Mouse (Mus musculus) megakaryocyte, adult 5-6 weeks (primary cell): Measurements from ENCODE around the gene Ppm1h. TPM values are rescaled to one million over a fixed set of nuclear protein-coding genes. Genes with fewer than 3 reads are reported as not detected.
A peak's percentile ranks its signal among the peaks of the same experiment; 100 is the strongest.
"Not testable (repeated sequence)": the region's sequence is repeated elsewhere in the genome, so short reads cannot be mapped to it uniquely, and the experiment has no call there.

Source experiments
- ATAC-seq: 2 replicates; pipeline ENCODE4 v1.8.0; 2016; ENCODE audit warnings: mild to moderate bottlenecking, inconsistent platforms; ENCODE audit not compliant: poor library complexity, severe bottlenecking
- total RNA-seq, 2 experiments: library from RNA; stranded (forward) in 1 of 2; stranded (reverse) in 1 of 2; fragments of 153-499, 151-499 nt in 1 of 2; fragments of 221-1000, 200-1000 nt in 1 of 2; gene quantifications; 2 replicates each; pipeline versions ENCODE4 v1.2.3 to v1.2.4; 2015 to 2017

The Ppm1h gene
- total RNA-seq, 2 experiments from 2014 or later = 27.9 to 31.8 TPM

DNA sequence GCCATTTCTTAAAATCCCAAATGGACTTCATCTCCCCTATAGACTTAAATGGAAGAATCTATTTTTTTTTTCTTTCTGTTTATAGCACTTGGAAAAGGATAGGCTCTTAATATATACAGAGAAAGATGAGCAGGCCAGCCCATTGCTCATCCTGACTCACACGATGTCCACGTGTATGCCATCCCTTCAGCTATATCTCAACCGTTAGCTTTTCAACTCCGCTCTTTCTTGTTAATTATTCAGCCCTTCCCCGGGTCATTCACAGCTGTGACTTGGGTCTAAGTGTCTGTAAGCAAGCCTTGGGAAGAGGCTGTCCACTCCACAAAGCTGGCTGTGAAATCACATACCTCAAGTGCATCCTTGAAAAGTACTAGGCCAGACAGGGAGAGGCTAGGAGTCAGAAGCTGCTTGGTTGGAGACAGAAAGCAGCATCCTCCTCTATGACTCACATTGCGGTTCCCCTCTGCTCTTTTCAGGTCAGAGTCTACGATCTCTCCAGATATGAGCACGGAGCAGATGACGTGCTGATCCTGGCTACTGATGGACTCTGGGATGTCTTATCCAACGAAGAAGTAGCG is 241.7 kb downstream of the Ppm1h start:
- ATAC-seq = no peak

DNA sequence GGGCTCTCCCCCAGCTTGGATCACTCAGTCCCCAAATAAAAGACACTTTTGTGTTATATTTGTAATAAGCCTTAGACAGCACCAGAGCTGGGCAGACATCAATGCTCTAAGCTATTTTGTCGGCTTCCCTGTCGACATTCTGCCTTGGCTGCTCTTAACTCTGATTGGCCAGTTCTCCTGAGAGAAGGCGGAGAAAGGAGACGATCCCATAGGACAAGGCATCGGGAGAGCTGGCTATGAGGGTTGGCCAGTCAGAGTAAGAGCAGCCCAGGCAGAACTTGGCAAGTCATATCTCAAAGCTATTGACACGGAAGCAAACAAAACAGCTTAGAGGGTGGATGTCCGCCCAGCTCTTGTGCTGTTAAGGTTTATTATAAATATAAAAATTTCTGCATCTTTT is 243.7 kb downstream of the Ppm1h start:
- no peak for ATAC-seq

DNA sequence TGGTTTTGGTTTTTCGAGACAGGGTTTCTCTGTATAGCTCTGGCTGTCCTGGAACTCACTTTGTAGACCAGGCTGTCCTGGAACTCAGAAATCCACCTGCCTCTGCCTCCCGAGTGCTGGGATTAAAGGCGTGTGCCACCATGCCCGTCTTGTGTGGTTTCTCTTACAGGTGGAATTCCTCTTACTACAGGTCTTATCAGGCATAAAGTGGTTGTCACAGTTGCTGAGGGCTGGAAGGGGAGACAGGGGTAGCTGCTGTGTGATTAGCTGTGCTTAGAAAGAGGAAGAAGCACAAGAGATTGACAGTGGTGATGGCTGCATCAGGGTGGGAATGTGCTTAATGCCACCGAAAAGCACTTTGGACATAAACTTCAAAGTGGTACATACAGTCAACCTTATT is 246.0 kb downstream of the Ppm1h start:
- ATAC-seq = not testable (repeated sequence)

DNA sequence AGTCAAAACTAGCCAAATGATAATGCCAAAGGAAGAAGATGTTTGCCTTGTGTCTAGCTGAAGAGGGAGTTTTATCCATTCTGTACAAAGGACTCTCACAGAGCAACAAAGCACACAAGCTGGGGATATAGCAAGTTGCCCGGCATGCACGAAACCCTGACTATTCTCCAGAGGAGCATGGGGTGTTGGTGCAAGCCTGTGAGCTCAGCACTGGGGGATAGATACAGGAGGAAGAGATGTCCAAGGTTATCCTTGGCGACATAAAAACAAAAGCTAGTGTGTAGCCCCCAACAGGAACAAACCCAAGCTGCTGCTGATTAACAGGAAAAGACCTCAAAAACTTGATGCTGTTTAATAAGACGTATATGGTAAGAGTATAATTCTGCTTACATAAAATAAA is 247.7 kb downstream of the Ppm1h start:
- no peak for ATAC-seq

- no peak for ATAC-seq
Observed at GRCm38 (mm10) chr10:122930520-122930919, 252.0 kb downstream of the Ppm1h start.

- ATAC-seq = no peak
Observed at GRCm38 (mm10) chr10:122931193-122931832, 252.8 kb downstream of the Ppm1h start.

- no peak for ATAC-seq
Observed at GRCm38 (mm10) chr10:122931851-122932550, 253.4 kb downstream of the Ppm1h start.

- ATAC-seq = 0 out of 2 replicates have a peak, but pooled peaks have one; percentile 22
Observed at GRCm38 (mm10) chr10:122933053-122933838, 254.7 kb downstream of the Ppm1h start.

- peak; percentile 53 for ATAC-seq
Observed at GRCm38 (mm10) chr10:122935406-122935805, 256.8 kb downstream of the Ppm1h start.

DNA sequence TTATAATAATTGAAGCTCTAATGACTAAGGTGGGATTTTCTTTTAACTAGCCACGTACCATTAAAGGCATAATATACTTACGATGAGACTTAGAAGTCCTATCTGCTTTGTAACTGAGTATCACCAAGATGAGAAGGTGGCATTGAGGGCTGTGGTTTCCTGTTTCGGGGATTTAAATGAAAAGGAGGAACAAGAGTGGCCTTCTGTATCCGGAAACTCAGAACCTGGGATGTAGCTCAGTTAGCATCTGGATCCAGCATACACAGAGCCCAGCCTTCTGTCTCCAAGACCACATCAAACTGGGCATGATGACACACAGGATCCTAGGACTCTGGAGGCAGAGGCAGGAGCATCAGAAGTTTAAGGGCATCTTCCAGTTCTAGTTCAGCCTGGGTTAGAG is 258.8 kb downstream of the Ppm1h start:
- peak; percentile 65 for ATAC-seq

DNA sequence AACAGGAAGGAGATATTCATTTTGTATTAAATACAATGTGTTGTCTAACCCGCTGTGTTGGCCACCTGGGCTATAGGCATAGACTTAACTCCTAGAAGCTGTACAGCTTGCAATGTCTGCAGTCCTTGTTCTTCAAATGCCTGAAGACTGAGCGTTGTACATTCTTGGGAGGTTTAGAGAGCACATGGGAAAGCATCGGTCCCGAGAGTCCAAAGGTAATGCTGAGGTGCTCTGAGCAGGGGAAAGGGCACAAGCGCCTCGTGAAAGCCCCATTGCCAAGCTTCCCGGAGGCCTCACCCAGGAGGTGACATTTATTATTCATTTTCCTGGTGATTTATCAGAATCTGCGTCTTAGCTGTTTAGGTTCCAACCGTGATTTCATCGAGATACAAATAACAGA is 261.0 kb downstream of the Ppm1h start:
- no peak for ATAC-seq

DNA sequence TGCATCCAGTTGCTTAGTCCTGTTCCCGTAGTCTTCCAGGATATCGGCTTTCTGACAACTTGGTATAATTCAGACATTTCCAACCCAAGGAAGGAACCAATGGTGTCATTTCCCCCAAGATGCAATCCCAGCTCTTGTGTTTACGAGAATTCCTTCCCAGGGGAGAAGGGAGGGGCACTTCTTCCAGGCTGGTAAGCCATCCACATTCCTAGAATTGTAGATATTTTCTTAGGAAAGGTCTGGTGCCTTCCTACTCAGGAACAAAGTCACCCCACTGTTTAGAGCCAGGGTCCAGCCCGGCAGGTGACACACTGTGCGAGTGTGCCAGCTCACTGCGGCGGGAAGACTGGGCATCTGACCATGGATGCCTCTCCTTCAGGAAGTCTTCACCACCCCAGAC is 264.2 kb downstream of the Ppm1h start:
- ATAC-seq = no peak

DNA sequence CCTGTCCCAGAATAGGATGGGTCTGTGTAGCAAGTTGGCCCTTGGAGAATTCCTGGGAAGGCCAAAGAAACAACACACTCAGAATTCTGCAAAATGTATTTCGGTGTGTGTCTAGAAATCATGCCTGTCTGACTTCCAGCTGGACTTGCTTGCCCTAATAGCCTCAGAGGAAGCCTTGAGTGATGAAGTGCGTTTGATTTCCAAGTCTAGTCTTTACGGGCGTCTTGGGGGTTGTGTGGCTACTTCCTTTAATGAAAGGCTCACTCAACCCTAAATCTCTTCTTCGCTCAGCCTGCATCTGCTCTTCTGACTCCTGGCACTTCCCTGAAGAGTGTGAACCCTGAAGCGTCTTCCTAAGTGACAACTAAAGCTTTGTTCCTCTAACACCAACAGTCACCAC is 265.3 kb downstream of the Ppm1h start:
- ATAC-seq = no peak

- ATAC-seq = peak; percentile 62
Observed at GRCm38 (mm10) chr10:122944888-122945287, 266.3 kb downstream of the Ppm1h start.

- no peak for ATAC-seq
Observed at GRCm38 (mm10) chr10:122950966-122951365, 272.4 kb downstream of the Ppm1h start.

DNA sequence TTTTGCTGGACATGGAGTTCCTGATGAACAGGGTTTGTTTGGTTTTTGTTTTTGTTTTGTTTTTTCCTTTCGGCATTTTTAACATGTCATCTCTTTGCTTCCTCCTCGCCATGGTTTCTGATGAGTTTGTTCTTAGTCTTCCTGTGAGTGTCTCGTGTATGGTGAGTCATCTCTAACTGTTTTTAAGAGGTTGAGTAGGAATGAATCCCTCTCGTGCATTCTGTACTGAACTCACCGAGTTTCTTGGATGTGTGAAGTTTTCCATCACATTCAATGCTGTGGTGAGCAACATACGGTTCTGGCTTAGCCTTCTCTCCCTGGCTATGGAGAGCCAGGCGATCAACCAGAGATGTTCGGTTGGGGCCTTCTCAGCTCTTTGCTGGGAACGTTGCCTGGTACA is 275.0 kb downstream of the Ppm1h start:
- ATAC-seq = no peak

DNA sequence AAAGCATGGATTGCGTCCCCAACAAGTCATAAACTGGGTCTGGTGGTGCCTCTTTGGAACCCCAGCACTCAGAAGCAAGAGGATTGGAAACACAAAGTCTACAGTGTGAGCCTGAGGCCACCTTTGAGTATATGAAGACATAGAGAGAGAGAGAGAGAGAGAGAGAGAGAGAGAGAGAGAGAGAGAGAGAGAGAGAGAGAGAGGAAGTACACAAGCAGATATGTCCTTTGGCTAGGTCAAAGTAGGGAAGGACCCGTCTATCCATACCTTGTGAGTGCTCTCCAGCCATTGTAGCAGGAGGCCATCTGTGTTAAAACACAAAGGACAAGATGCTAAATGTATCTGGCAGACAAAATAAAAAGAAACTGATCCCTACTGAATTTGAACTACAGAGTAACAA is 279.4 kb downstream of the Ppm1h start:
- no peak for ATAC-seq

GRCm38 (mm10) chr10:122958699-122959098 is 280.1 kb downstream of the Ppm1h start:
- no peak for ATAC-seq

DNA sequence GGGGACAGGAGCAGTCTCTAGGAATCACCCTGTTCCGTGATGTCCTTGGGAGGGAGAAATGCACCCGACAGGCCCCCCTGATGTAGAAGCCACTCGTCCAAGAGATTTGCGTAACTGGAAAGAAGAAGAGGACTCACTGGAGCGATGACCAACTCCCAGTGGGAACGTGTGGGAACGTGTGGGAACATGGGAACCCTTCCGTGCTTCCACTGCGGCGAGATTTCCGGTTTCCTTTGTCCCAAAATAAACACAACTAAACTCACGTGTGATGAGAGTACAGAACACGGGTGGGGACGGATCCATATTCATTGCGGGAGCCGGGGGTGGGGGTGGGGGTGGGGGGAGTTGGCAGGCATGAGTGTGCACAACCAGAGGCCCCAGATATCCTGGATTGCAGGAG is 281.7 kb downstream of the Ppm1h start:
- no peak for ATAC-seq

- no peak for ATAC-seq
Observed at GRCm38 (mm10) chr10:122960738-122961137, 282.2 kb downstream of the Ppm1h start.

DNA sequence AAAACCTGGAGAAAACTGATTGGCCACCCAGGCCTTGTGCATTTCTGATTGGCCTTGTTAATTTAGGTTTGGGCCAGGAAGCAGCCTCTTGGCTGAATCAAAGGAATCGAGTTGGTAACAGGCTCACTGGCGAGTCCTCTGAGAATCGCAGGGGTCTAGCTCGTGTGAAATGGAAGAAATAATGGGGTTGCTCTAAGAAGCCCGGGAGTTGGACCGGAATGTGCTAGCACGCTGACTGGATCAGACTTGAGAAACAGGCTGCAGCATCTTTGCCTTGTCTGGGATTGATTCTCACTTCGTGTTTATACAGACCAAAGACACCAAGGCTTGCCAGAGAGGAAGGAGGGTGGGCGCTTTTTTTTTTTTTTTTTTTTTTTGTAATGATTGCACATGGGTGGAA is 282.9 kb downstream of the Ppm1h start:
- no peak for ATAC-seq
